Mouse (Mus musculus) MEL (cell line): ENCODE data around the gene Bsn.

Experiments
- CHD1 ChIP-seq: IDR thresholded peaks from 2 replicates; pipeline ENCODE4 v1.6.1; 2012; ENCODE audit warnings: low read depth, mild to moderate bottlenecking, inconsistent platforms, low read length, improper control_type of control experiment
- CHD2 ChIP-seq: IDR thresholded peaks from 2 replicates; pipeline ENCODE4 v1.6.1; 2011; ENCODE audit warnings: low read length, improper control_type of control experiment
- CTCF ChIP-seq, 3 experiments: IDR thresholded peaks in 2 of 3; conservative IDR thresholded peaks in 1 of 3; 2 replicates each; pipeline ENCODE4 v1.5.1; 2011 to 2012; ENCODE audit warnings: low read length in 3 of 3, low read depth in 2 of 3, mild to moderate bottlenecking in 2 of 3, improper control_type of control experiment in 1 of 3, inconsistent platforms in 1 of 3, mixed read lengths in 1 of 3, moderate library complexity in 1 of 3; ENCODE audit not compliant: control insufficient read depth in 1 of 3, insufficient read depth in 1 of 3, poor library complexity in 1 of 3, severe bottlenecking in 1 of 3
- ETS1 ChIP-seq: IDR thresholded peaks from 2 replicates; pipeline ENCODE4 v1.6.1; 2012; ENCODE audit warnings: low read depth, mild to moderate bottlenecking, inconsistent platforms, low read length, improper control_type of control experiment, moderate library complexity
- MAFK ChIP-seq: IDR thresholded peaks from 2 replicates; pipeline ENCODE4 v1.6.1; 2011; ENCODE audit warnings: low read depth, mild to moderate bottlenecking, low read length, improper control_type of control experiment, borderline replicate concordance
- POLR2A ChIP-seq, 2 experiments: IDR thresholded peaks; 2 replicates each; pipeline ENCODE4 v1.6.1; 2011 to 2012; ENCODE audit warnings: low read length in 2 of 2, mild to moderate bottlenecking in 2 of 2, control low read depth in 1 of 2, improper control_type of control experiment in 1 of 2, low read depth in 1 of 2, moderate library complexity in 1 of 2; ENCODE audit not compliant: control insufficient read depth in 1 of 2, insufficient read depth in 1 of 2, poor library complexity in 1 of 2
- TAL1 ChIP-seq: IDR thresholded peaks from 2 replicates; pipeline ENCODE4 v1.6.1; 2012; ENCODE audit warnings: mild to moderate bottlenecking, inconsistent platforms, low read length, moderate library complexity, mixed read lengths
- TBP ChIP-seq: IDR thresholded peaks from 2 replicates; pipeline ENCODE4 v1.8.0; 2011; ENCODE audit warnings: low read depth, low read length, improper control_type of control experiment
- ZC3H11A ChIP-seq: IDR thresholded peaks from 2 replicates; pipeline ENCODE4 v1.6.1; 2012; ENCODE audit warnings: low read depth, mild to moderate bottlenecking, inconsistent platforms, low read length, improper control_type of control experiment

DNA sequence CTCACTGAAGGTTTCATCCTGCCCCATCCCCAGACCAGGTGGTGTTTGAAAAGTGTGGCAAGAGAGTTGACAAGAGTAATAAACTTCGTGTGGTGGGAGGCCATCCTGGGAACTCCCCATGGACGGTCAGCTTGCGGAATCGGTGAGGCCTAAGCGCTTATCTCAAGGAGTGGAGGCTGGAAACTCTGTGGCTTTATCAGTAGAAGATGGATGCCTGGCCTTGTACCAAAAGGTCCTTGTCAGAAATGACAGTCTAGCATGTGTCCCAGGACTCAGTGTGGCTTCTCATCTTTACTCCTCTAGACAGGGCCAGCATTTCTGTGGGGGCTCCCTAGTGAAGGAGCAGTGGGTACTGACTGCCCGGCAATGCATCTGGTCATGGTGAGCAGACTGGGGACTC, 106.6 kb downstream of the Bsn start:
- TF ChIP-seq CTCF (IDR thresholded peaks at IDR 0.05 in 2 of 3, conservative IDR thresholded peaks at IDR 0.05 in 1 of 3; ENCODE audit: control insufficient read depth in 1 of 3, insufficient read depth in 1 of 3, low read depth in 2 of 3, low read length in 3 of 3, poor library complexity in 1 of 3, severe bottlenecking in 1 of 3), result no peak
- TF ChIP-seq CHD1, result no peak
- no peak for TF ChIP-seq ZC3H11A
- TF ChIP-seq TBP, result no peak
- TF ChIP-seq MAFK, result no peak
- no peak for TF ChIP-seq ETS1
- TF ChIP-seq POLR2A (IDR thresholded peaks at IDR 0.05; ENCODE audit: control insufficient read depth in 1 of 2, insufficient read depth in 1 of 2, low read depth in 1 of 2, low read length in 2 of 2, poor library complexity in 1 of 2), result no peak; a peak in 1 of 4 replicates
- no peak for TF ChIP-seq TAL1
- no peak for TF ChIP-seq CHD2
